Mouse (Mus musculus) WW6 (cell line): ENCODE results near the gene Ccdc36.

Experiments
- DNase-seq: peaks from one replicate; pipeline ENCODE4 v3.0.0-alpha.2; 2013; ENCODE audit warnings: low read depth, low spot score

Gene Ccdc36

DNA sequence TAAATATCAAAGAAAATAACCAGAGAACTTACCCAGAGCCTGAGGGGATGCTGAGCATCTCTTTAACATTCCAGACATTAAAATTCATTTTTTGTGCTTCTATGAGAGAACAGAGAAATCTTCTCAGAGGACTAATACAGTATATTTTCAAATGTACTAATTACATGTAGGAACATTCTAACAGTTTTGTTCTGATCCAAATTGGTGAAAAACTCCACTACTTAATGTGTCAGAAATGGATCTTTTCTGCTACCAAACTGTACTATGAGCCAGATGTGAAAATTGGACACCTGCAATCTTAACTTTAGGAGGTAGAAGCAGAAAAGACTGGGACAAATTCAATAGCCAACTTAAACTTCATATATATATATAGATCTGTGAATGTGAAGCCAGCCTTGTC is at the start of gene Ccdc36:
TSS of gene Ccdc36 (minus strand) at position 101 of the 400 bp plus-strand sequence.
- no peak for DNase-seq

DNA sequence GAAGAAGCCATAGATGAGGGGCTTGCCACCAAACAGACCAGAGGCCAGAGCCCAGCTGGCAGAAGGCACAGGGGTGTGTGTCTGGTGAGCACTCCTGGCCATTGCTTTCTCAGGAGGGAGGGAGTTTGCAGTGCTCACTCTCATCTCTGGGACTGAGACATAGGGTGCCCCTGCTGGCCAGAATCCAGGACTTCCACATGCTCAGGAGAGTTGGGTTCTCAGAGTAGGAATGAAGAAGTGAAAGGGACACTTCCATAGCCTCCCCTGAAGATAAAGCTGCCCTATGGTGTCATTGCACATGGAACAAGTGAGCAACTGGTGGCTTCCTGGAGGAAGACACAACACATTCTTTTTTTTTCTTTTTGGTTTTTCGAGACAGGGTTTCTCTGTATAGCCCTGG is 46.2 kb upstream of the Ccdc36 start:
- DNase-seq: no peak

GRCm38 (mm10) chr9:108469845-108470244 is 41.6 kb upstream of the Ccdc36 start:
- DNase-seq: no peak

GRCm38 (mm10) chr9:108469430-108469829 is 41.1 kb upstream of the Ccdc36 start:
- DNase-seq: no peak

- no peak for DNase-seq
Observed at GRCm38 (mm10) chr9:108466219-108466618, 37.9 kb upstream of the Ccdc36 start.

DNA sequence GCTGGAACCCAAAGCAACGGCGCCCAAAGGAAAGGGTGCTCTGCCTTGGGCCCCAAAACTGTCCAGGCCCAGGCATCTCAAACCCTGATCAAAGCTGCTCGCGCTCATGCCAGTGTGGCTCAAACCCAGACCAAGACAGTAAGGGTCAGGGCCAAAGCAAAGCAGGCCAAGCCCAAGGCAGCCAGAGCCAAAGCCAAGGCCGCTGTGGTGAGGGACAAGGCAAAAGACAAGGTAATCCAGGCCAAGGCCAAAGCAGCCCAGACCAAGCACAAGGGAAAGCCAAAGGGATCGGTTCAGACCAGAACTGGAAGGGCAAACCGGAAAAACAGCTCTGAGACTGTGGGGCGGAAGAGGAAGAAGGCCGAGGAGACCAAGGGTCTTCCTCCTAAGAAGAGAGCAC is 35.4 kb upstream of the Ccdc36 start:
- DNase-seq: no peak

DNA sequence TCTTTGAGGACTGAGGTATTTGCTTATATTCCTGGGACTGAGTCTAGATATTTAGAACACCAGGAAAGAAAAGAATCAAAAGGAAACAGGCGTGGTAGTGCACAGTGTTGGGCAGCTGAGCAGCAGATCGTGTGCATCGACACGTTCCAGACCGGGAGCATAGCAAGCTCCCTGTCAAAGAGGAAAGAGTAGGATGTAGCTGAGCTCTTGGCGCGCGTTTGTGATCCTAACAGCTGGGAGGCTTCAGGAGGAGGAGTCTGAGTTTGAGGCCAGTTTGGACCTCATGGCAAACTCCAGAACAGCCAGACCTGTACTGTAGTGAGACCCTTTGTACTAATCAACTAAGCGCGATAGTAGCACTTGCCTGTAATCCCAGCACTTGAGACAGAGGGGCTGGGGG is 33.9 kb upstream of the Ccdc36 start:
- DNase-seq: no peak

DNA sequence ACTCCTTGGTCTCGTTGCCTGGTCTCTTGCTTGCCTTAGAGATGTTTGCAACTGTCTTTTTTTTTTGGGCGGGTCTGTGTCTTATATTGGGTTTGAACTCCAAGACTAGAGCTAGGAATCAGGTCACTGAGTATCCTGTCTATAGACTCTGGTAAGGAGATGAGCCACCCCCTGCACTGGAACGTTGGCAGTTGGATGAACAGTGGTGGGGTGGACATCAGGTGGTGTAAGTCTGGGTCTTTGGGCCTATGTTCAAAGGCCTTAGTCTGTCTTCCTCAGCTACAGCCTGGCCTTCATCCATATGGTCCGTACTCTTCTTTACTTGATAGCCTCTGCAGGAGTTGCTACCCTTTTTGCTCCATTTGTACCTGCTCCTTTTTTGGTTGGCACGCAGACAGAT is 33.4 kb upstream of the Ccdc36 start:
- no peak for DNase-seq

- no peak for DNase-seq
Observed at GRCm38 (mm10) chr9:108461181-108461631, 32.9 kb upstream of the Ccdc36 start, which contains the start of gene Klhdc8b. Gene Klhdc8b, minus strand, starts transcription at chr9:108461581.

- DNase-seq: peak; percentile 78
Observed at GRCm38 (mm10) chr9:108460319-108461178, 32.3 kb upstream of the Ccdc36 start, which contains the start of gene Ccdc71. Gene Ccdc71, plus strand, starts transcription at chr9:108460527.

DNA sequence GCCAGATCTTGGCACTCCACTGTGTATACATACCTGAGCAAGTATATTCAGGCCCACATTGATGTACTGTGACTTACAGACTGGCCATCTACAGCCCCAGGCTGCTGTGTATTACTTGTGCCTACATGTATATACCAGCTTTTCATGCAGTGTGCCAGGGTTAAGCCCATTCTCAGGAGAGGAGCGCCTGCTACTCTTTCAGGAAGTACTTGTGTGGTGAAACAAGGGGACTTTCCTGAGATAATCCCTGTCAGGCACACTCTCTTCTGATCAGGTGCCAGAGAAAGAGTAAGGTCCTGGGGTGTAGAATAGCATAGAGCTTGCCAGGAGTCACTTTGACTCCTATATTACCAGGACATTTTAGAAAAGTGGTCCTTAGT is 31.6 kb upstream of the Ccdc36 start:
- no peak for DNase-seq

DNA sequence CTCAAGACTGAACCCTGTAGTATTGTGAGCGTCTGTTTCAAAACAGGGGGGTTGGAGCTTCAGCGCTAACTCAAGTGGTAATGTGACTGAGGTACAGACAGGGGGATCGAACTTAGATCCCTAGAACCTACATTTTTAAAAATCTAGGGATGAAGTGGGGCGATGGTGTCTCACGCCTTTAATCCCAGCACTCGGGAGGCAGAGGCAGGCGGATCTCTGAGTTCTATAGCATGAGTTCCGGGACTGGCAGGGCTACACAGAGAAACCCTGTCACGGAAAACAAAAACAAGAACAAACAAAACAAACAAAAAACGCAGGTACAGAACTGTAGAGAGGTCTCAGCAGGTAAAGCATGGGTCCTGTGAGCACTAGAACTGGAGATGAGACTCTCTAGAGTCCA is 28.7 kb upstream of the Ccdc36 start:
- DNase-seq: no peak

GRCm38 (mm10) chr9:108455747-108456571 is 27.7 kb upstream of the Ccdc36 start:
- DNase-seq: no peak

DNA sequence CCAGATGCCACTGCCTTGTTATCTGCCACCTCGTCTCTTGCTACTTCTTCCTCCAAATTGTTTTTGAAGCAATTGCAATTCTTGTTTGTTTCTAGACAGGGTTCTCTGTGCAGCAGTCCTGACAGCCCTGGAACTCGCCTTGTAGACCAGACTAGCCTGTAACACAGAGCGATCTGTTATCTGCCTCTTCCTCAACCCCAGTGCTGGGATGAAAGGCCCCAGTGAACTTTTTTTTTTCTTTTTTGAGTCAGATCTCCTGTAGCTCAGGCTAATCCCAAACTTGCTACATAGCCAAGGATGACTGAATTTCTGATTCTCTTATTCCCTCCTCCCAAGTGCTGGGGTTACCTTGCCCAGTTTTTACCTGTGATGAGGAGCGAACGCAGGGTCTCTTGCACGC is 26.1 kb upstream of the Ccdc36 start:
- DNase-seq: no peak

DNA sequence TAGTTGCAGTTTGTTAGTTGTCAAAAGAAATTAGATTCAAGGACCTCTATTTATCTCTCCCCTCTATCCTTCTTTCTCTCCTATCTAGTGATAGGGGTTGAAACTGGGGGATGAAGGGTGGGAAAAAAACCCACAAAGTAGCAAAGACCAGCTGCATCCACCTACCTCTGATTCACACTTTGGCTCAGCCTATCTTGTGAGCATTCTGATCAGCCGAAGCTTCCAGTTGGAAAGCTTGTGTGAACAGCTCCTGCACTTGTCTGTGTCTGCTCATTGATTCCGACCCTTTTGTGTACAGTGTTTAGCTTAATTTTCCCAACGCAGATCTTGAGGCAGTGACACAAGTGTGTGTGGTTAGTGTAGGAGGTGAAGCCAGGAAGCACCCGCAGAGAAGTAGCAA is 25.2 kb upstream of the Ccdc36 start:
- DNase-seq: no peak

- no peak for DNase-seq
Observed at GRCm38 (mm10) chr9:108452911-108453310, 24.6 kb upstream of the Ccdc36 start.

DNA sequence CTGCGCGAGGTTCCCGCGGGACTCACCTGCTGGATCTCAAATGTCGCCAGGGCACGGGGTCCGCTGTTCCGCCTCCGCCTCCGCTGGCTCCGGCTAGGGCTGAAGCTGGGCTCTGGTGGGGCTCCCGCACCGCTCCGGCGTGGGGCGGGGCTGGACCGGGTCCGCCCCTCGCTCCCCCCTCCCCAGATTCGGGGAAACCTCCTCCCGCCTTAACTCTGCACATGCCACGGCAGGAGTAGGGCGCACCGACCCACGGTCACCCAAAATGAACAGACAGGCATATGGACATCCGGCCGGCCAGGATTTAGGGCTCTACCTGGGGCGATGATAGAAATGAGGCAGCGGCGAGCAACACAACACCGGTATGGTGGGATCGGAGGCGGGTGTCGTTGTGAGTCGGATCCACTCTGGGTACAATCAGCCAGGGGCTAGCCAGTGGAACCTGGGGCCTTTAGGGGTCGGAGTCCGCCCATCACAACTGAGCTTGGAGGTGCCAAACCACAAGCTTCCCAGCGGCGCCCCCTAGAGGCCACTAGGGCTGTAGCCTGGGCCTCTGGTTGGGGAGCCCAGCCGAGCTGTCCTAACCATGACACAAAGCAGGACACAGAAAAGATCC is 24.1 kb upstream of the Ccdc36 start:
- DNase-seq: peak; percentile 70

- no peak for DNase-seq
Observed at GRCm38 (mm10) chr9:108451519-108452160, 23.4 kb upstream of the Ccdc36 start.

DNA sequence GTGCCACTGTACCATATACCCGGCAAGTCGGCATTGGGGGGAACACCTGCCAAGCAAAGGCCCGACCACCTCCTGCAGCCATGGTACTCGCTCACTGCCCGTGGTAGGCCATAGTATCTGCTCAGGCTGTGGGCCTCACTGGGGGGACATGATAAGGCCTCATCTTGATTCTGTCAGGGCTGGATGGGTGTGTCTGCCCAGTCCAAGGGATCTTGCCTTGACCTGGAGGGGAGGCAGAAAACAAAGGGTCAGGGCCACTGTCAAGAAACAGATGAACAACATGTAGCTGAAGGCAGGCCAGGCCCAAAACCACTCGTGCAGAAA is 22.8 kb upstream of the Ccdc36 start:
- DNase-seq: no peak

GRCm38 (mm10) chr9:108450292-108451169 is 22.2 kb upstream of the Ccdc36 start:
- no peak for DNase-seq

DNA sequence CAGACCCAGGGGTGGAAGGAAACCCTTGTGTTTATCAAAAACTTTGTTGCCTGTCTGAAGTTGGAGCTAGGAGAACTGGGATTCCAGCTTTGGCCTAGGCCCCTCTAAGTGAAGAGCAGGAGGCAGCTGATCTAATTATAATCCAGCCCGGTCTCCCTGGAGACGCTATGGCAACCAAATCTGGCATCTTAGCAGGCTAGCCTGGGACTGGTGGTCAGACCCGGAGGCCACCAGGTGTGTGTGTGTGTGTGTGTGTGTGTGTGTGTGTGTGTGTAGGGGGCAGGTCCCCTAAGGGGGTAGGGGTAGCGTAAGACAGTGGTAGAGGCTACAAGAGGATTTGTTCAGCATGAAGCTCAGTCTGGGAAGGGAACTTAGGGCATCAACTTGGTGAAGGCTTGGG is 21.6 kb upstream of the Ccdc36 start:
- no peak for DNase-seq
